Mouse (Mus musculus) heart, embryonic 11.5 days (tissue): ENCODE results near the gene Gm20388. TPM values are rescaled to one million over a fixed set of nuclear protein-coding genes. Genes with fewer than 3 reads are reported as not detected.
A peak's percentile ranks its signal among the peaks of the same experiment; 100 is the strongest.

Source experiments
- ATAC-seq: fragments of 200-750 bp; cut with Nextera tagmentation; replicated peaks from 2 replicates; pipeline ENCODE4 v1.8.0; 2017; ENCODE audit warnings: moderate library complexity; ENCODE audit not compliant: insufficient number of reproducible peaks, low FRiP score, low TSS enrichment
- H3K27ac ChIP-seq: fragments of 300-500 bp; sonication (generic); 2 replicates; pipeline ENCODE4 v1.5.1; 2014; ENCODE audit warnings: mild to moderate bottlenecking, low read depth, low read length
- H3K27me3 ChIP-seq: fragments of 300-500 bp; sonication (generic); 2 replicates; pipeline ENCODE4 v1.6.1; 2014; ENCODE audit warnings: mild to moderate bottlenecking, low read length, mixed read lengths; ENCODE audit not compliant: control insufficient read depth, insufficient read depth
- H3K36me3 ChIP-seq: fragments of 300-500 bp; sonication (generic); 2 replicates; pipeline ENCODE4 v1.6.1; 2014; ENCODE audit warnings: mild to moderate bottlenecking, low read length, moderate library complexity, mixed read lengths; ENCODE audit not compliant: control insufficient read depth, insufficient read depth
- H3K4me1 ChIP-seq: fragments of 300-500 bp; sonication (generic); 2 replicates; pipeline ENCODE4 v1.6.1; 2014; ENCODE audit warnings: low read length; ENCODE audit not compliant: control insufficient read depth, insufficient read depth
- H3K4me2 ChIP-seq: fragments of 300-500 bp; sonication (generic); 2 replicates; pipeline ENCODE4 v1.6.1; 2014; ENCODE audit warnings: mild to moderate bottlenecking, moderate library complexity
- H3K4me3 ChIP-seq: fragments of 300-500 bp; sonication (generic); 2 replicates; pipeline ENCODE4 v1.5.1; 2014; ENCODE audit warnings: low read depth, low read length
- H3K9ac ChIP-seq: fragments of 300-500 bp; sonication (generic); 2 replicates; pipeline ENCODE4 v1.6.1; 2014; ENCODE audit warnings: mild to moderate bottlenecking, low read depth, low read length, moderate library complexity
- H3K9me3 ChIP-seq: fragments of 300-500 bp; sonication (generic); replicated peaks from 2 replicates; pipeline ENCODE4 v1.6.1; 2016; ENCODE audit warnings: low read length; ENCODE audit not compliant: control insufficient read depth
- WGBS: fragments of 180-500 bp; shearing (Covaris S2); extraction: QIAGEN DNeasy Blood & Tissue Kit; methylation state at CpG from one replicate; pipeline ENCODE4 v1.1.7; 2014; ENCODE audit not compliant: insufficient replicate concordance; 5-methylcytosine and 5-hydroxymethylcytosine counted together
- polyA plus RNA-seq: library from polyadenylated mRNA; unstranded; fragments of >200 nt; fragmentation: Nextera tagmentation; extraction: Ambion mirVana; gene quantifications from 2 replicates; pipeline ENCODE4 v1.2.1, GENCODE M21; 2014

Gene Gm20388
- polyA plus RNA-seq, 1 experiment from 2014 or later: 6.4 TPM

DNA sequence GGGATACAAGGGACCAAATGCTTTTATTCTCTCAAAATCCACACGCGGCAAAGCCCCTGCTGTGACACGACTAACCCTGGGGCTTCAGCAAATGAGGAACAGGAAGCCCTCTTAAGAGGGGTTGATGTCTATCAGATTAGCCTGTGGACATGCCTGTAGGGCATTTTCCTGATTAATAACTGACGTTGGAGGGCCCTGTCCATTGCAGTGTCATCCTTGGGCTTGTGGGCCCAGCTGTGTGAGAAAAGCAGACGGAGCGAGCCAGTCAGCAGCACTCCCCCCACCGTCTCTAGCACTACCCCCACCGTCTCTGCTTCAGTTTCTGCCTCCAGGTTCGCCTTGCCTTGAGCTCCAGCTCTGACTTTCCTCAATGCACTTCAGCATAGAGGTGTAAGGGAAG is 2856.6 kb downstream of the Gm20388 start:
- no peak overlapping the region for H3K4me3 ChIP-seq
- no peaks in the 10 kb centered on the region for H3K36me3 ChIP-seq
- H3K9me3 ChIP-seq: no peaks in the 10 kb centered on the region
- H3K4me1 ChIP-seq: peaks cover 14% of the 10 kb centered on the region
- H3K27ac ChIP-seq: no peak overlapping the region
- WGBS: 40% methylated on average over 9 of the region's 9 CpGs
- no peak overlapping the region for H3K4me2 ChIP-seq
- H3K27me3 ChIP-seq: peaks cover 19% of the 10 kb centered on the region
- H3K9ac ChIP-seq: no peak overlapping the region
- ATAC-seq: no peak

DNA sequence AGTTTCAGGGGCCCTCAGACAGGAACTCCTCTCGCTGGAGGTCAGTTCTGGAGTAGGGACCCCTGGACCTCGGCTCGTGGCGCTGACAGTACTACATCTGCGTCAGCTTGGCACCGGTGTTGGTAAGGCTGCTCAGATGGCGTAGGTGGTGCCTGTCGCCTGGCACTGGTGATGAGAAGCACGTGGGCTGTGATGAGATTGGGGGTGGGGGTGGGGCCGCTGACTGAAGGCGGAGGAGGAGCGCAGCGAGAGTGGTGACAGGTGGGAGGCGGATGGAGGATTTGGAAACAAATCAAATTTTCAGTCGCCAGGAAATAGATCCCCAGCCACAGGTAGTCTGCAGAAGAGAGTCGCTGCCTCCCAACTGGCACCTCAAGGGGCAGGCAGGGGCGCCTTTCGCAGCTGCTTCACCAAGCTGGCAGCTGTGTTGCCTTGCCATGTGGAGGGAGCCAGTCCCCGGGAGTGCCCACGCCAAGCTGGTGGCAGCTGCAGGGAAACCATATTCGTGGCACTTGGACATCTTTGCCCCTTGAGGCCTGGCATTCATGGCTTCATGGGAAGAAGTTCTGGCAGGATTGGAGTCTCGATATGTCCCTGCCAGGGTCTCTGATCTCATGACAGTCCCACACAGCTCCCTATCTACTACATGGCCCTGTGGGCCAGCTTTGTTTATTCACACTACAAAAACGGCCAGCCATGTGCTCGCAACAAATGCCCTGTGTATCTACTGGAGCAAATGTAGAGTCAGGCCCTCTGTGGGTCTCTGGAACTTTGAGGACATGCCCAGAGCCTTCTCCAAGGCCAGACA is 2858.8 kb downstream of the Gm20388 start:
- ATAC-seq: no peak

DNA sequence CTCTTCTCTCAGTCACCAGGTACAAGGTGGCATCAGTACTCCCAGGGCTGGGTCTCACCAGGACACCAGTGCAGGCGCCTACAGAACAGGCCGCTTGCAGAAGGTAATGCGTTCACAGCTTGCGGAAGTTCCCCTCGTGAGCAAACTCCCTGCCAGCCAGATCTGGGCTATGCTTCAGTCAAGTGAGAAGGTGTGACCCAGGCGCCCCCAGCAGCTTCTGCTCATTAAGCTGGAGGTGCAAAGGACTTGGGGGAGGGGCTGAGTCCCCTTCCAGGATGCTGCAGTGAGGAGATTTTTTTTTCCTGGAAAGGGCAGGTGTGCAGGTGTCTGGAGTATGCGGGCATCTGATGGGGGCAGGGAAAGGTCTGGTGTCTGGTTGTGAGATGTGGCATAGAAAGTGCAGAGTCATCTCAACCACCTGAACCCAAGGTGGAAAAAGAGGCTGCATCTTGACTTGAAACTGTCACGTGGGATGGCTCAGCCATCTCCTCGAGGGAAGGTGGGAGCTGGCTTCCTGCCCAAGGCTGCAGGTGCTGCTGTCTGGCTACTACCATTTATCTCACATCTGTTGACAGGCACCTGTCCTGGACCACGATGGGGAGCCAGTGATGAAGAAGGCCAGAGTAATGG is 2861.9 kb downstream of the Gm20388 start:
- 24% methylated on average over 10 of the region's 10 CpGs for WGBS
- no peaks in the 10 kb centered on the region for H3K9me3 ChIP-seq
- H3K27ac ChIP-seq: no peak overlapping the region
- peaks cover 22% of the 10 kb centered on the region for H3K27me3 ChIP-seq
- H3K4me2 ChIP-seq: no peak overlapping the region
- H3K4me3 ChIP-seq: no peak overlapping the region
- H3K9ac ChIP-seq: no peak overlapping the region
- H3K36me3 ChIP-seq: no peaks in the 10 kb centered on the region
- H3K4me1 ChIP-seq: 0 out of 2 replicates have a peak, but pooled peaks cover 8% of the 10 kb centered on the region
- no peak for ATAC-seq

More for the DNA sequence above, 2858.8 kb downstream of the Gm20388 start:
- Histone ChIP-seq H3K4me2 (no peak overlapping the region), H3K36me3 (no peaks in the 10 kb centered on the region), H3K4me3 (no peak overlapping the region), H3K4me1 (0 out of 2 replicates have a peak, but pooled peaks cover 5% of the 10 kb centered on the region), H3K9ac (no peak overlapping the region), H3K27ac (no peak overlapping the region), H3K27me3 (peaks cover 27% of the 10 kb centered on the region), H3K9me3 (no peaks in the 10 kb centered on the region)
- 45% methylated on average over 24 of the region's 24 CpGs for WGBS

DNA sequence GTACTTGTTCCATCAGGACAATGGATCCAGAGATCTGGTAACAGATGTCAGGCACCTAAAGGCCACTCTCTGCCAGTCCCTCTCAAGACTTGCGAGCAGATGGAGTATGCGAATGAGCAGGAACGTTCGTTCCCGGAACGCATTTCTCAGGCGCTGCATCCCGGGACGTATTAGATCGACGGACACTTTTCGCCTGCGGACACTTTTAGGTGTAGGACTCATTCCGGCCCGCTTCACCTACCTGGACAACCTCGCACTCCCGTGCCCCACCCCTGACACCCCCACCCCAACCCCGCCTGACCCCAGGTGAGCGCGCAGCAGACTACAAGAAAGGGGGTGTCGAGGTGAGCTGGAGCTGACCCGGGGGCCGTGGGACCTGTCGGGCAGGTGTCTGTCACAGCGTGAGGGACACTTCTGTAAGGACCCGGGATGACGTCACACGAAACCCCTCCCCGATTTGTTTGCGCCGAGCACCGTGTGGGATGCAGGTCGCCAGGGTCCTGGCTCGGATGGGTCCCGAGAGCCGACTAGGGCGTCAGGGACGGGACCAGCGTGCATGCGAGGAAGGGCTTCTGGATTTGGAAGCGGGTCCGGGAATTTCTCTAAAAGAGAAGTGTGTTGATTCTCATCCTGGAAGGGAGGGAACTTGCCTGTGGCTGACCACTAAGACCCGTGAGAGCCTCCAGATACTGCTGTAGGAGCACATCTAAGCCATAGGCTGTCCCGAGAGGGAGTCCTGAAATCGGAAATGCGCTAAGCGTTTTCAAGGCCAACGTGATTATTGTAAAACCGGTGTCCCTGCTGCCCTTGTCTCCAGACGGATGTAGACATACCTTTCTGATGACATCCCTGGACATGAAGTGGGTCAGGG is 2864.9 kb downstream of the Gm20388 start, which contains the start of gene Acsf3:
Gene Acsf3, plus strand, starts transcription at position 202 of the 871 bp plus-strand sequence.
- Histone ChIP-seq H3K9me3 (no peaks in the 10 kb centered on the region), H3K4me2 (peak within 1 kb of the TSS; percentile 61), H3K27ac (no peak within 1 kb of the TSS), H3K36me3 (no peaks in the 10 kb centered on the region), H3K4me1 (0 out of 2 replicates have a peak, but pooled peaks cover 2% of the 10 kb centered on the region), H3K9ac (peak within 1 kb of the TSS; percentile 82), H3K4me3 (peak within 1 kb of the TSS; percentile 72), H3K27me3 (peaks cover 10% of the 10 kb centered on the region; the same call in 1 of the 2 replicates)
- ATAC-seq: peak; percentile 50; the same call in 1 of the 2 replicates
- WGBS: 2% methylated on average over 50 of the region's 50 CpGs

DNA sequence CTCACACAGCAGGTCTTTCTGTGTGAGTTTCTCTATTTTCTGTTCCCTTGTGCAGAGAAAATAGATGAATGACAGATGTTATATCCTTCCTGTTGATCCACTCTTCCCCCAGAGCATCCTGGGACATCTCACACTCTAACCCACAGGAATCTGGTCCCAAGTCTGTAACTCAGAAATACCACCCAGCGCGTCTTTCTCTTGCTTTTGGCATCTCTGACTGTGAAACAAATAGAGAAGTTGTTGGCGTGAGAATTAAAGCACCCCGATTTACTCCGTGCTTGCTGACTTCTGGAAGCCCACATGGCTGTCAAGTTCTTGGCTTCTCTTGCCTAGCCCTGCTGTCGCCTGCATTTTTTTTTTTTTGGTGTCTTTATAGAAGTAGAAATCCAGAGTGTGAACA is 2867.1 kb downstream of the Gm20388 start:
- H3K27ac ChIP-seq: no peak overlapping the region
- H3K4me1 ChIP-seq: 0 out of 2 replicates have a peak, but pooled peaks cover 2% of the 10 kb centered on the region
- H3K4me2 ChIP-seq: no peak overlapping the region
- peaks cover 6% of the 10 kb centered on the region; the same call in 1 of the 2 replicates for H3K27me3 ChIP-seq
- no peak for ATAC-seq
- no peak overlapping the region for H3K9ac ChIP-seq
- no peaks in the 10 kb centered on the region for H3K9me3 ChIP-seq
- WGBS: 80% methylated on average over 6 of the region's 6 CpGs
- H3K36me3 ChIP-seq: no peaks in the 10 kb centered on the region
- H3K4me3 ChIP-seq: no peak overlapping the region

DNA sequence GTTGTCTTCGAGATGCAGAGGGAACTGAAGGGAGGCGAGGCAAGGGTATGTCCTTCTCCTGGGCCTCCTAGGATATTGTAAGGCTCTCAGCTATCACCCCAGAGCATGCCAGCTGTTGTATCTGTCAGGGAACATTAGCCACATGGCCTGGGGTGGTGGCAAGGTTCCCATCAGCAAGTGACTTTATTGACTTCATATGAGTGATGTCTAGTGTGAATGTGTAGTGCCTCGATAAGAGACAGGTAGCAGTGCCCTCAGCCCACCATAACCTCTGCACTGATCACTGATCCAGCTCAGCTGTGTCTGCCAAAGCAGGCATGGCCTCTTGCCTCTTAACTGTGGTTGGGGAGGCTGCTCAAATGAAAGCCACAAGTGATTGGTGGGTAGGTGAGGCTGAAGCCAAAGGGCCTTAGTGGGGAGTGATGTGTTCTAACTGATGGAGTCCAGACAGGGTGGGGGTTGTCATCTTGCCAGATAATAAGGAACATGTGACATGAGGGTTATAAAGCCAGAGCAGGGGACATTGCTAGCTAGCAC is 2868.1 kb downstream of the Gm20388 start:
- Histone ChIP-seq H3K27me3 (no peaks in the 10 kb centered on the region), H3K27ac (no peak overlapping the region), H3K9ac (no peak overlapping the region), H3K4me1 (0 out of 2 replicates have a peak, but pooled peaks cover 5% of the 10 kb centered on the region), H3K9me3 (no peaks in the 10 kb centered on the region), H3K4me3 (no peak overlapping the region), H3K4me2 (no peak overlapping the region), H3K36me3 (no peaks in the 10 kb centered on the region)
- no peak for ATAC-seq
- WGBS: 75% methylated on average over 3 of the region's 3 CpGs

DNA sequence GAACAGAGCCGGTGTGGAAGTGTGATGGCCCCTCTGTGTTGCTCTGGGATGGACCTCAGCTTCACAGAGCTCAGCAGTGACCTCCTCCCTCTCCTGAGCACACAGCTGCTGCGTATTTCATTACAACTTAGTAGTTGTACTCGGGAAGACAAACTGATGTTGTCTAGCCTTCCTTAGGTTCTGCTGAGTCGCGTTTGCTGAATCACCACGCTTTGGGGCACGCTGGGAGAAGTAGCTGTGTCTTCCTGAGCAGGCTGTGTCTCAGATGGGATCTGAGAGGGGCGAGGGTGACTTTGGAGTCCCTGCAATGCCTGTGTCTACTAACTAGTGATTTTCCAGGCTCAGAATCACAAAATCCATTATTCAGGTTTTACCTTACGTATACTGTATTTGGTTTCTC is 2868.6 kb downstream of the Gm20388 start:
- Histone ChIP-seq H3K4me2 (no peak overlapping the region), H3K4me3 (no peak overlapping the region), H3K27me3 (no peaks in the 10 kb centered on the region), H3K4me1 (0 out of 2 replicates have a peak, but pooled peaks cover 5% of the 10 kb centered on the region), H3K9ac (no peak overlapping the region), H3K36me3 (0 out of 2 replicates have a peak, but pooled peaks cover 2% of the 10 kb centered on the region), H3K9me3 (no peaks in the 10 kb centered on the region), H3K27ac (no peak overlapping the region)
- no peak for ATAC-seq
- WGBS: 68% methylated on average over 9 of the region's 9 CpGs

DNA sequence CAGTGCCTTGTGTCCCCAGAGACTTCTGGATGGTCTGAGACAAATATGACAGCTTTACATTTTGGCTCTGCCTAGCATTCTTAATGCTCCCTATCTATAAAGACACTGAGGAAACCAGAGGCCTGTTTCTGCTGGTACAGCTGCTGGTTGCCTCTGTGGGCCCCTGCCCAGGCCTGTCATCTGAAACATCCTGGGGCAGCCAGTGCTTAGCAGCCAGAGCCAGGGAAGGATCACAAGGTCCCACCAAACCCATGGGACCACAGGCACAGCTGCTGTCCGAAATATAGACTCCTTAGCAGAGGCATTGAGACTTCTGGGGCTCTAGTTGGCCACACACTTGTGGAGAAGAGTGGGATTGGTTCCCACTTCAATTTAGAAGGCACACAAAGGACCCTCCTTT is 2874.1 kb downstream of the Gm20388 start:
- H3K4me3 ChIP-seq: no peak overlapping the region
- no peaks in the 10 kb centered on the region for H3K9me3 ChIP-seq
- 63% methylated on average over 1 of the region's 1 CpGs for WGBS
- no peak for ATAC-seq
- H3K27me3 ChIP-seq: no peaks in the 10 kb centered on the region
- 0 out of 2 replicates have a peak, but pooled peaks cover 6% of the 10 kb centered on the region for H3K36me3 ChIP-seq
- H3K9ac ChIP-seq: no peak overlapping the region
- no peak overlapping the region for H3K27ac ChIP-seq
- no peak overlapping the region for H3K4me2 ChIP-seq
- H3K4me1 ChIP-seq: 0 out of 2 replicates have a peak, but pooled peaks cover 3% of the 10 kb centered on the region
